Mouse (Mus musculus) frontal cortex, postnatal 36 days (tissue): Measurements from ENCODE around the gene Rell1.
"Not testable (repeated sequence)": the region's sequence is repeated elsewhere in the genome, so short reads cannot be mapped to it uniquely, and the experiment has no call there.

Source experiments
- DNase-seq, 2 experiments: peaks; one replicate each; pipeline ENCODE4 v3.0.0; 2022; ENCODE audit warnings: low spot score in 2 of 2

The Rell1 gene

DNA sequence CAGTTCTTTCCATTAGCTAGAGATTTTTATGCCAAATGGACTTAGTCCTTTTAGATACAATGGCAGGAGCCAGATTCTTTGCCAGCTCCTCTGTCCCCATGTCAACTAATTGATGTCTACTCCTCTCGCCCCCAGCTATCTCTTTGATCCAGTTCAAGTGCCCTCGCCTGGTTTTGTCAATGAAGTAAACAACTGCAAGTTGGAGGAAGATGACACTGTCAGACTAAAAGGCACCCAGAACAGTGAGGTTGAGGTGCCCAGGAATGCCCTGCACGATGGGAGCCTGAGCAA is 70.9 kb downstream of the Rell1 start:
- DNase-seq = no peak

DNA sequence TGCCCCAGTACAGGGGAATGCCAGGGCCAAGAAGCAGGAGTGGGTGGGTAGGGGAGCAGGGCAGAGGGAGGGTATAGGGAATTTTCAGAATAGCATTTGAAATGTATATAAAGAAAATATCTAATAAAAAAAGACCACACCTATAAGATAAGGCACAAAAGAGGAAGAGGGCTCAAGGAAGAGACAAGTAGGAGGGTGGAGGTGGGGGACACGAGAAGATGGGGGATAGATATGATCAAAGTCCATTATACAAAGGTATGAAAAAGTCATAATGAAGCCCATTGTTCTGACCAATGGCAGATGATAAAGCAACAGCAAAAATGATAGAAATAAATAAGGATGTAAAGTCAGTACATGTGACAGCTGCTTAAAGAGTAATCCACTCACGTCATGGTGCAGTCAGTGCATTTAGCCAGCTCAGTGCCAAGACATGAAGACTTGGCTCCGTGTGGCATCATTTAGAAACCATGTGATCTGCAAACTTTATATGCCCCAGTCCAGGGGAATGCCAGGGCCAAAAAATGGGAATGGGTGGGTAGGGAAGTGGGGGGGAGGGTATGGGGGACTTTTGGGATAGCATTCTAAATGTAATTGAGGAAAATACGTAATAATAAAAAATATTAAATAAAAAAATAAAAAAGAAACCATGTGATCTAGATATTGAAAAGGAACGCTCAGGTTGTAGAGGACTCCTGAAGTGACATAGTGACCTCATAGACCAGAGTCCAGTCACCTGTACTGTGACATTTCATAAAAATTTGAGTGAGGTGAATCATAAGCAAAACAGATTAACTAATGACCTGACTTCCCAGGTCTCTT is 71.5 kb downstream of the Rell1 start:
- DNase-seq = not testable (repeated sequence)

DNA sequence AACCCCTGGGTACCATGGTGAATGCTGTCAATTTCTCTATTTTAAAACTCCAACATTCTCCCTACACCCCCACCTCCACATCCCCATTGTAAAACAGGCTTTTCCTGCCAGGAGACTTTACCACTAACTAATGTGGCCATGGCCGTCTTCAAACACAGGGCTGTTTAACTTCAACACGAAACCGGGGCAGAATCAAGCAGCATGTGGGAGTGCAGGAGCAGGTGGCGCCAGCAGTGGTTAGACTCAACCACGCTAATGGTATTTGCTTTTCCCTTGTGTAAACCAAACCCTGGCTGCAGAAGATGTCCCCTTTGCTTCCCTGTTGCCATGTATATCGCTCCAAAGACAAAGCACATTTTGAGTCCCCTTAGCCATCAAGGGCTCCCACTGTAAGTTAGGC is 76.8 kb downstream of the Rell1 start:
- no peak for DNase-seq

DNA sequence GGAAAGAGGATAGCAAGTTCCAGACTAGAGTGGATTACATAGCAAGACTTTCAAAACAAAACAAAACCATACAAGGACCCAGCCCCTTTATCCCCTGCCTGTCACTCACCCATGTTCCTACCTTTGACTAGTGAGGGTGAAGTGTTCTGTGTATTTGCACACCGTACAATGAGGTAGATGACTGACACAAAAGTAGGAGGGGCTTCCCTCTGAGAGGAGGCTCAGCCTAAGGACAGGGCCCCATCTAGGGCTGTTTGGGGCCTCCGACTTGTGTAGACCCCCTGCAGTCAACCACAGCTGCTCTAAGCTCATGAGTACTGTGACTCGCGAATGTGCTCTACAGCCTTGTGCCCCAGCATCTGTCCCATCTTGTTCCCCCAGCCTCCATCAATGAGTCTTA is 77.5 kb downstream of the Rell1 start:
- DNase-seq = no peak

DNA sequence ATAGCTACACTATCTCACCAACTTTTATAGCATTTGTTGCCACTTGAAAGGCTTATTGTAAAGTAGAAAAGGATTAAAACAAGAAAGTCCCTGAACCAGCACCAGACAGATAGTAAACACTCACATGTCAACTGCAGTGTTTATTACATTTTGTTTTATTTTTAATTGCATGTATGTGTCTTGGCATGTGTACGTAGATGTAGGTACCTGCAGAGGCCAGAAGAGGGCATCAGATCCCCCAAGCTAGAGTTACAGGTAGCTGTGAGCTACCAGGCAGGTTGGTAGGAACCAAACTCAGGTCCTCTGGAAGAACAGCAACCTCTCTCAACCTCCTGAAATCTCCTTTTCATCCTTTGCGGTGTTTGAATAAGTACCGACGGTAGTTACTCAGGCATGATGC is 81.6 kb downstream of the Rell1 start:
- DNase-seq = no peak

DNA sequence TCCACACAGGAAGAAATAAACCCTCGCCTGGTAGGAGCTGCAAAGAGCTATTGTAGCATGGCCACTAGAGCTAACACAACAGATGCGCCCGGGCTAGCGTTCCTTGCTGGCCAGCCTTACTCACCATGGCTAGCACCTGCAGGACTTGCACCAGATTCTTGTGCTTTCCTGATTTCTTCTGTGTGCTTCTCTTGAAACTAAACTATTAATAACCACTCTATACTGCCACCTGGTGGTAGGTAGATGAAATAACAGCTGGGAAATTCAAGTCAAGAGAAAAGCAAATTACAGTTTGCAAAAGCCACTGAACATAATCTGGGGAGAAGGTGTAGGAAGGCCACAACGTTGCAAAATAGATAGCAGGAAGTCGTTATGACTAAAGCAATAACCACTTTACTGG is 82.0 kb downstream of the Rell1 start:
- DNase-seq = peak in 1 of 2 experiments; percentile 19

DNA sequence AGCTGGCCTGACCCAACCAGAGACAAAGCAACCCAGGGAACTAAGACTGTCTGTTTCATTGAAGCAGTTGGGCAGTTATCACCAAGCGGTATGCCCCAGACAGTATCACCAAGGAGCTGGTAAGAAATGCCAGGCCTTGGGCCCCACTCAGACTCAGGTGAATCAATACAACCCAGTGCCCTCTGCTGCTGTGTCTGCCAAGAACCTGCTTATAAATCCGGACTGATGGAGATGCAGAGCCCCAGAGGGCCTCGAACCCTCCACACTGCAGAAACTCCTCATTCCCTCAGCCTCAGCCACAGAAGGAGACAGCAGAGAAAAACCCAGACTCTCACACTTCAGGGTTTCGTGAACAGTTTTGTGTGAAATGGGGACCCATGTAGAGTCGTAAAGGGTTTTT is 82.4 kb downstream of the Rell1 start:
- no peak for DNase-seq

DNA sequence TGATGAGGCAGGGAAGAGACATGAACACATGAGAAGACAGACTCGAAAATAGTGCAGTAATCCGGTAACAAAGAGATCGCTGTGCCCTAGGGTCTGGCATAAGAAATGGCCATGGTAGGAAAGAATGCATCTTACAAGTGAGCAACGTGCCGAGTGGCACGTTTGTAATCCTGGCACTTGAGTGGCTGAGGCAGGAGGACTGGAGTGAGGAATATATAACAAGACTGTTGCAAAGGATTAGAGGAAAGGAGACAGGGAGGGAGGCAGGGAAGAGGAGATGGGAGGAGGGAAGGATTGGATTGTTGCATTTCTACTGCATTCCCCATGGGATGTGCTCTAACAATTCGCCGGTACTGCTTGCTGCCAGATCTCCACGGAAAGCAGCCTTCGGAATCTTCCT is 89.7 kb downstream of the Rell1 start:
- DNase-seq = no peak

DNA sequence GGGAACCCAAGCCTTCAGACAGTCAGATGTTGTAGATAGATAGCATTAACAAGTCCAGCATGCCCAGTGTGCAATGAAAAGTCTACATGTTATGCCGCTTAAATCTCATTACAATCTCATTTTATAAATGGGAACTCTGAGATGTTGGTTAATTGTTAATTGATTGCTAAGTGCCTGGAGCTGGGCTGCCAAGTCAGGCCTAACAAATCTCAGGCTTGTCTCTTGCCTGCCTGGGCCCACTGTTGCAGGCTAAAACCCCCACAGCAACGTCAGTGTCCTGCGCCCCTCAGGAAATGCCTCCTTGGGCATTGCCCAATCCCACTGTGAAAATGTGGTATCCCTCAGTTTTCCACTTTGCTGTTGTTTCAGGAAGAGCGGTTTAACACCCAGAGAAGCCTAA is 92.6 kb downstream of the Rell1 start:
- no peak for DNase-seq

DNA sequence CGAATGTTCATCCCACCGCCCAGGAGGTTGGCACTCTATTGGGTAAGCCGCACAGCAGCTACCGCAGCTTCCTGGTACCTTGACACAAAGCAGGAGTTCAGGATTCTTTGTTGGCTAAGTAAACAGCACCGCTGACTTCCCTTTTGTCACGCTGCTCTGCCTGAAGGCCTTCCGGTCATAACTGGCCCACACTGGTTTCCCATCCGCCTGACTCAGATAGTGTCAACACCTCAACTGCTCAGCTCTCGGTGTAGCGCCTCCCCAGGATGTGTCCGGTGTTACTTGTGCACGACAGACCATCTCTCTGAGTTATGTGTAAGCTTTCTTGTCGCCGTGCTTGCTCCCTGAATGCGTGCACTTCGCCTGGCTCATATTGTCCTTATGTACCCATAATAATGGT is 93.8 kb downstream of the Rell1 start:
- no peak for DNase-seq

DNA sequence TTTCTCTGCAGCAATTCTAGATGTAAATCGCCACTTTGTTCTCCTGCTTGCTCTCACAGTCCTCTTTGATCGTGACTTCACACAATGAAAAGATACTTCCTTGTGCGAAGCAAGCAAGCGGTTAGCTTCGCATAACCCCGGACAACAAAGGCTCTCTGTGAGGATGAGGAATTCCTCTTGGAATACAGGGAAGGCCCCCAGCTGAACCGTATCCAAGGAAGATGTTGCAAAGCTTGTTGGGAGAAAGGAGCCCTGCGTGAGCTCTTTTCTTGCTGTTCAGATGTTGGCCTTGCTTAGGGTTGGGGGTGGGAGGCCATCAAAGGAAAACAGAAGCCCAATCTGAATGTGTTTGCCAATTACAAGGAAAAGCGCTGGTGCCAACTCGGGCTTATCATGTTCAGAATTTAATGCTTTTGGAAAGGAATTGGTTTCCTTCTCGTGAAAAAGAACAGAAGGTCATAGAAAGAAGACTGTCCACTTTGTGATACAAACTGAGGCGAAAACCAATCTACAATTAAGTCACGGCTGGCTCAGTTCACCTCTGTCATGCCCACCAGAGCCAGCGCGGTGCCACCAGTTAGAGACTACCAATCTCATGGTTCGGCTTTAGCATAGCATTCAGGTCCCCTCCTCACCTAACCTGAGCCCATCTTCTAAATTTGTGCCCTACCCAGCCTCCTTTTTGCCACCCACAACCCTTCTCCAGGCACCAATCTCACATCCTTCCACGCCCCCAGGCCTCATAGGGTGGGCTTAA is 96.3 kb downstream of the Rell1 start:
- DNase-seq = peak; percentile 11 to 33

DNA sequence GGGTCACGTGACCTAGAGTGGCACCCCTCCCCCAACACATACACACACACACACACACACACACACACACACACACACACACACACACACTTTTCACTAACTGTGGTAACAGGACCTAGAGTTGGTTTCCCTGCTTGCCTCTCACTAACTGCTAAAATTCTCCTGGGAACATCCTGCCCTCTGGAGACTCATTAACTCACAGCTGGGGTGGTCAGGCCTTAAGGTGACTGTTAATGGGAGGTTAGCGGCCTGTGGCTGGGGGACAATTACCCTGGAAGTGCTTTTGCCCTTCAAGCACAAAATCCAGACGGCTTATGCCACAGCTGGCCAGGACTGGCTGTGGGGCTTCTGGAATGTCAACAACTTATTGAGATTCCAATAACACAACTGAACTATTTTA is 101.3 kb downstream of the Rell1 start:
- no peak for DNase-seq

DNA sequence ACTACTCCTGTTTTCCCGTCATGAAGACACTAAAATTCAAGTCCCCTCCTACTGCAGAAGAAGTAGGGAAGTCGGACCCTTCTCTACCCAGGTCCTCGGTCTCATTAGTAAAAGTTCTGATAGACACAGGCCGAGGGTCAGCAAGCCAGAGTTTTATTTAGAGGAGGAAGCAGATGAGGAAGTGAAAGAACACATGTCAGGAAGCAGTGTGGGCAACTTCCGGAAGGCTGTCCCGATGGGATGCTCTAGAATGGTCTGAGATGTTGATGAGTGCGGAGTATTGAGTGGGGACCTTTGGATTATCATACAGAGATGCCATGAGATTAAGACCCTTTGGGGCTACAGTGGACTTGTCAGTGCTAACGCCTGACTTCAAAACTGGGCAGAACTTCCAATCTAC is 109.8 kb downstream of the Rell1 start:
- DNase-seq = no peak
